Mouse (Mus musculus) layer of hippocampus, adult 2 months (tissue): Measurements from ENCODE around the gene Mea1. TPM values are rescaled to one million over a fixed set of nuclear protein-coding genes. Genes with fewer than 3 reads are reported as not detected.

Experiments used
- DNase-seq, 2 experiments: peaks; one replicate each; pipeline ENCODE4 v3.0.0; 2022; ENCODE audit warnings: low spot score in 2 of 2
- H3K27ac ChIP-seq: fragments of 200-600 bp; 2 replicates; pipeline ENCODE4 v1.8.1; 2022
- H3K4me3 ChIP-seq: fragments of 200-600 bp; 2 replicates; pipeline ENCODE4 v1.8.1; 2022; ENCODE audit warnings: mild to moderate bottlenecking
- CTCF ChIP-seq: fragments of 200-600 bp; conservative IDR thresholded peaks from 2 replicates; pipeline ENCODE4 v1.8.1; 2022; ENCODE audit warnings: antibody characterized with exemption, mild to moderate bottlenecking, moderate library complexity
- total RNA-seq, 2 experiments: library from RNA; stranded (reverse); gene quantifications; 2 replicates each; pipeline ENCODE4 v1.2.3; 2021

Gene Mea1
- total RNA-seq, 2 experiments from 2014 or later = 99.8 to 104 TPM

DNA sequence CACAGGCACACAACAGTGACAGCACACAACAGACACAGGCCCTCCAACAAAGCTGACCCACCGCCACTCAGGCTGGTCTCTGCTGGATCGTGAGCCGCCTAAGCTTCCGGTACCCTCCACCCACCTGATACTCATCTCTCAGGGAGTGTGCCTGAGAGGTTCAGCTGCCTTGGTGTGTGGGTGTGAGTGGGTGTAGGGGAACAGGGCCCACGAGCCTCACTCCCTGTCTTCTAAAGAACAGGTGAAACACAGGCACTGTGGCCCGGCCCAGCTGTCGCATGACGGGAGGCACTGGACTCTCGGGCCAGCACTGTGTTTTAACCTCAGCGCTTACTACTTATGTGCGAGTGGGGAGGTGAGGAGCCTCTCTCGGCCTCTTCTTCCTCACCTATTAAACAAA is 23.5 kb downstream of the Mea1 start:
- DNase-seq = no peak
- peak overlapping the region; percentile 93 for H3K4me3 ChIP-seq
- peak overlapping the region; percentile 78 for H3K27ac ChIP-seq
- TF ChIP-seq CTCF = no peak

DNA sequence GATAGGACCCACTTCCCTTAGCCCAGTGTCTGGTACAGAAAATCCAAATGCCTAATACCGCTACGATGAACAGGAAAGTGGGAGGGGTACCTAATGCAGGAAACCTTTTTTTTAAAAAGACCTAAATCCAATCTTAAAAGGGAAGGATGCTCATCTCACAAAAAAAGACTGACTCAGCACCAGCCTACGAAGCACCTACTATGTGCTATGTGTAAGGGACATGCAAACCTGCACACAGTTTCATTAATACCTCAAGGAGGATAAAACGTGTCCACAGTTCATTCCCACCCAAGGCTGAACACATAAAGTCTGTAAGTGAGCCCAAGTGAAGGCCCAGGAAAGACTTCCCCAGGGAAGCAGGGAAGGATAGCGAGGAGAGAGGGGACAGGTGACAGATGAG is 23.9 kb downstream of the Mea1 start:
- no peak for TF ChIP-seq CTCF
- Histone ChIP-seq H3K27ac (peak overlapping the region; percentile 78), H3K4me3 (peak overlapping the region; percentile 93)
- DNase-seq = no peak

DNA sequence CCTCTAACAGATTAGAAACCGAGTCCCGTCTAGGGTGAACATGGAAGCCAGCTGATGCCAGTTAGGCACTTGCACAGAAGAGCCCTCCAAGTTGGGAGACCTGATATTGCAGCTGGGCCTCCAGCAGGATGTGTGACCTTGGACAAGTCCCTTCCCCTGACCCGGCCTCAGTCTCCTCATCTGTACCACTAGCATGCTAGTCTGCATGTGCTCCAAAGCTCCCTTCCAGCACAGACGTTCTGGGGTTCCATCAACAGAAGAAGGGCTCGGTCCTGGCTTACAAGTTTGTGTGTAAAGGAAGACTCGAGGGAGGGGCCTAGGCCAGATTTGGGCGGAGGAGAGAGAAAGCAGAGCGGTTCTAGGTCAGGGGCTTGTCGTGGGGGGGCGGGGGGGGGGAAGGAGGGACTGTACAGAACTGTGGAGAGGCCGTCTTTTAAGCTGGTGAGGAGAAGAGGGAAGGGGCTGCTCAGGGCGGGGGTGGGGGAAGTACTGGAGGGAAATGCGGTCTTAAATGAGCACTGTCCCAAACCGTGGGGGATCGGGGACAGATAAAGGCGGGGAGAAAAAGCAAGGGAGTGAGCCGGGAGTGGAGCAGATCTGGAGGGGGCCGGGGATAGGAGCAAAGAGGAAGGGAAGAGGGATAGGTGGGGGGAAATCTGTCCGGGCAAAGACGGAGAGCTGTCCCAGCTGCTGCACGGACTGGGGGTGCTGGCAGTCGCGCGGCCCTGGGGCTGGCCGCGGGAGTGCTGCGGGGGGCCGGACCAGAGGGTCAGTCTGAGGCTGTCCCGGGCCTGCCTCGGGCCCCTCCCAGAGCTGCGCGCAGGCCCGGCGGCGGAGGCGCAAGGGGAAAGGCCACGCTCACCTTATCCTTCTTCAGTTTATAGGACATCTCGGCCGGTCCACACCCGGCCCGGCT is 25.6 kb downstream of the Mea1 start:
- no peak for TF ChIP-seq CTCF
- H3K27ac ChIP-seq = peak overlapping the region; percentile 95
- DNase-seq = no peak

DNA sequence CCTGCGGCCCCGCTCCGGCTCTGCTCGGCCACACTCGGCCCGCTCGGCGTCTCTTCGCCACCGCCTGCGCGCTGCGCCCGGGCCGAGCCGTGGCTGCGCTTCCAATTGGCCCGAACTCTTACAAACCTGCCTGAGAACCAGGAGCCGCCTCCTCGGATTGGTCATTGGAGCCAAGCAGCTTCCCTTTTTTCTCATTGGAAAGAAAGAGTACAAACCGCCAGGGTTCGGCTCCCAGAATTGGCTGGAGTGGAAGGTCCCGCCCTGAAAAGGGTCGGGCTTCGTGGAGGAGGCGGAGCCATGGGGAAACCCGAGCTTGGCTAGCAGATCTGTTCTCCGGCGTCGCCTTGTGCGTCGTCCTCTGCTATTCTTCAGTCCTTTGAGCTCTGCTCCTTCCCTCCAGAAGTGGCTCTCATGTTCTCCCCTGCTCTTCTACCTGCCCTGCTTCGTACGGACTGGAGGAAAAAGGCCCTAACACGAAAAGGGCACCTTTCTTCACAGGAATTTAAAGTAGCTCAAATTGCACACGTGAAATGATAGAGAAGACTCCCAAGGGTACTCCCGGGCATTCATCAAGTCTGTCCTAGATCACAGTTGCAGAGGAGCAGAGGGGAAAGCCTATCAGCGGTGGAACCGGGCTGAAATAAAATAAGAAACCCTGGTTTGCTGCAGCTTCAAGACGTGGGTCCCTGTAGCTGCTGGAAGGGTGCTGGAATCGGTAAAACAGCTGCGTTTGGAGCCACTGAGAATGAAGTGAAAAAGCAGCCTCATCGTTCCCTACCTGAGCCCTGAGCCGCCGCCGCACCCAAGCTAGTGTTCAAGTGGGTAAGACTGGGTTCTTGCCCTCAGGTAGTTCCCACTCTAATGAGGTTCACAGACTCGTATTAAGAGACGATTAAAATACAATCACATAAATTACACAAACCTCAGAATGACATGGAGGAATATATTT is 26.6 kb downstream of the Mea1 start, which contains the start of gene Ppp2r5d:
Gene Ppp2r5d (minus strand): TSS at position 225 of the 949 bp plus-strand sequence.
- Histone ChIP-seq H3K27ac (peak within 1 kb of the TSS; percentile 95), H3K4me3 (peak within 1 kb of the TSS; percentile 93)
- TF ChIP-seq CTCF = peak; percentile 47
- DNase-seq = peak; percentile 95 to 98

More for the DNA sequence above, 25.6 kb downstream of the Mea1 start:
- H3K4me3 ChIP-seq = peak overlapping the region; percentile 93

DNA sequence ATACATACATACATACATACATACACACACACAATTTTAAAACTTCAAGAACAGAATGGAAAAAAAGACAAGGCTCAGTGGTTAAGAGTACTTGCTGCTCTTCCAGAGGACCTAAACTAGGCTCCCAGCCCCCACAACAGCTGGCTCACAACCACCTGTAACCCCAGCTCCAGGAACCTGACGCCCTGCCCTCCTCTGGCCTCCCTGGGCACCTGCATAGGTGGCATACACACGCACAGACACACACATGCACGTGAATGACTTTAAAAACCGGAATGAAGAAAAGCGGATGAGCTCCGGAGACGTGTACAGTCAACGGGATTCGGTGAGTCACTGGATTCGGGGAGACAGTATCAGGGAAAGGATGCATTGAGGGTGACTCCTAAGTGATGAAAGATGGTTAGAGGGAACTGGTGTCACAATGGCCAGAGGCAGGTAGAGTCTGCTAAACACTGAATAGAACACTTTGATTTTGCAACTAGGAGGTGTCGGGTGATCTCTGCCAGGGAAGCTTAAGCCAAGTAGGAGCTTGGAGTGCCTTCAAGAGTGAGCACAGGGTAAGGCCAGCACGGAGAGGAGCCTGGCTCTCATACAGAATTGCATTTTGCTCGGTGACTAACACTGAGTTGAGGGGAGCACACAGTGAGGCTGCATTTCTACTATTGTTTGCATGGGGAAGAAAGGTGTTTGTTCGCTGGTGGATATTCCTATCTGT is 27.9 kb downstream of the Mea1 start:
- no peak for DNase-seq
- Histone ChIP-seq H3K27ac (no peak overlapping the region), H3K4me3 (no peak overlapping the region)
- TF ChIP-seq CTCF = no peak

DNA sequence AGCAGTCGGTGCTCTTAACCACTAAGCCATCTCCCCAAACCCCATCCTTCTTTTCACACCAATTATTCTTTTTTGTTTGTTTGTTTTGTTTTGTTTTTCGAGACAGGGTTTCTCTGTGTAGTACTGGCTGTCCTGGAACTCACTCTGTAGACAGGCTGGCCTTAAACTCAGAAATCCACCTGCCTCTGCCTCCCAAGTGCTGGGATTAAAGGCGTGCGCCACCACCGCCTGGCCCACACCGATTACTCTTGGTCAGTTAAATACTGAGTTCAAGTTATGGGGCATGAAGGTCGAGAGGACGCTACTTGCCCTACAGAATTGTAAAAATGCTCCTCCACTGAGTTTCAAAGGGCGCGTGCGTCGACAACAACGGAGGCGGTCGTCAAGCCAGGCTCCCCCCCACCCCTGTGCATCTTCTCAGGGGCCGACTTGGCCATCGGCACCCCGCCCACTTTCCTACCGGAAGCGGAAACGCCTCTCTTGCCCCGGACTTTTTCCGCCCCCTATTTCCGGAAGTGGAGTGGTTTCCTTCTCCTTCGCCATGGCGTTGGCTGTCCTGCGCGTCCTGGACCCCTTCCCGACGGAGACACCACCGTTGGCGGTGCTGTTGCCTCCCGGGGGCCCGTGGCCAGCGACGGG is 32.5 kb downstream of the Mea1 start, which contains the start of gene Pex6:
Gene Pex6 (plus strand): TSS at position 505 of the 639 bp plus-strand sequence.
- no peak for TF ChIP-seq CTCF
- Histone ChIP-seq H3K4me3 (peak within 1 kb of the TSS; percentile 85), H3K27ac (peak within 1 kb of the TSS; percentile 86)
- DNase-seq = peak; percentile 93 to 94

DNA sequence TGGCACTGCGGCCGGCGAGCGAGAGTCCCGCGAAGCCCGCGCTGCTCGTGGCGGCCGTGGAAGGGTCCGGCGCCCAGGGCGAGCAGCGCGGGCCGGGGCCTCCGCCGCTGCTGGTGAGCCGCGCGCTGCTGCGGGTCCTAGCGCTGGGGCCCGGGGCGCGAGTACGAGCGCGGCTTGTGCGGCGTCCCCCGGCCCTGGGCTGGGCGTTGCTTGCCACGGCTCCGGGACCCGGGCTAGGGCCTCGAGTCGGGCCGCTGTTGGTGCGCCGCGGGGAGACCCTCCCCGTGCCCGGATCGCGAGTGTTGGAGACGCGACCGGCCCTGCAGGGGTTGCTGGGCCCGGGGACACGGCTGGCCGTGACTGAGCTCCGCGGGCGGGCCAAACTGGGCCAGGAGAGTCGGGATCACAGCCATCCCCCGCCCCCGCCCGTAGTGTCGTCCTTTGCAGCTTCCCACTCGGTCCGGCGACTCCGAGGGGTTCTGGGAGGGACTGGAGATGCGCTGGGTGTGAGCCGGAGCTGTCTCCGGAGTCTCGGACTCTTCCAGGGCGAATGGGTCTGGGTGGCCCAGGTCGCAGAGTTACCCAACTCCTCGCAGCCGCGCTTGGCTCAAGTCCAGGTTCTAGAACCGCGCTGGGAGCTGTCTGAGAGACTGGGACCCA is 33.1 kb downstream of the Mea1 start:
- Histone ChIP-seq H3K4me3 (peak overlapping the region; percentile 85), H3K27ac (peak overlapping the region; percentile 86)
- DNase-seq = no peak
- no peak for TF ChIP-seq CTCF

DNA sequence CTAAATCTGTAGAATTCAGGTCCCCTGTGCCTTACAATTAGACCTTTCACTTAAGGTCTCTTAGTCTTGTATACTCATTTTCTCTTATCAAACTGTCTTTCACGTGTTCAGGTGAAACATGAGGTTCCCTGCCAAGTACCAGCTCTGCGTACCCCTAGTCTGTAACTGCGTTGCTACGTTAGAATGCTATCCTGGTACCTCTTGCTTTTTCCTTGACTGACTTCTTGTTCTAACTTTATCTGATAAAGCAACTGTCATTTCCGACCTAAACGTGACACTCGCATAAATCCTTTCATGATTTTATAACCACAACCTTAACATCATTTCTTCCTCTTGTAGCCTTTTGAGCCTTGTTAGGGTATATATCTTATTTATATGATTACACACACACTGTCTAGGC is 33.8 kb downstream of the Mea1 start:
- H3K4me3 ChIP-seq = peak overlapping the region; percentile 85
- no peak for DNase-seq
- no peak for TF ChIP-seq CTCF
- H3K27ac ChIP-seq = peak overlapping the region; percentile 86; the same call in 1 of the 2 replicates

DNA sequence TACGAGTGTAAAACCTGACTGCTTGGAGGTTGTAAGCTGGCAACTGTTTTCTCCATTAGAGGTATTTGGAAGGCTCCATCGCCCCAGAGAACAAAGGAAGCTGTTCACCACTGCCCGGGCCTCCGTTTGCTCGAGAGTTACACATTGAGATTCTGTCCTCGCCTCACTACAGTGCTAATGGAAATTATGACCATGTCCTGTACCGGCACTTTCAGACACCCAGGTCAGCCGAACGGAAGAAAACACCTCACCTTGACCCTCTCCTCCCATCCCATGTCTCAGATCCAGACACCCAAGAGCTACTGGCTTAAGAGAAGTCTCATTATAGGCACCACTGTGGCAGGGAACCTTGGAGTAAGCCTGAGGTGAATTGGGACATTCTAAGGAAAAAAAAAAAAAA is 35.3 kb downstream of the Mea1 start:
- no peak overlapping the region for H3K27ac ChIP-seq
- no peak overlapping the region for H3K4me3 ChIP-seq
- no peak for DNase-seq
- no peak for TF ChIP-seq CTCF

DNA sequence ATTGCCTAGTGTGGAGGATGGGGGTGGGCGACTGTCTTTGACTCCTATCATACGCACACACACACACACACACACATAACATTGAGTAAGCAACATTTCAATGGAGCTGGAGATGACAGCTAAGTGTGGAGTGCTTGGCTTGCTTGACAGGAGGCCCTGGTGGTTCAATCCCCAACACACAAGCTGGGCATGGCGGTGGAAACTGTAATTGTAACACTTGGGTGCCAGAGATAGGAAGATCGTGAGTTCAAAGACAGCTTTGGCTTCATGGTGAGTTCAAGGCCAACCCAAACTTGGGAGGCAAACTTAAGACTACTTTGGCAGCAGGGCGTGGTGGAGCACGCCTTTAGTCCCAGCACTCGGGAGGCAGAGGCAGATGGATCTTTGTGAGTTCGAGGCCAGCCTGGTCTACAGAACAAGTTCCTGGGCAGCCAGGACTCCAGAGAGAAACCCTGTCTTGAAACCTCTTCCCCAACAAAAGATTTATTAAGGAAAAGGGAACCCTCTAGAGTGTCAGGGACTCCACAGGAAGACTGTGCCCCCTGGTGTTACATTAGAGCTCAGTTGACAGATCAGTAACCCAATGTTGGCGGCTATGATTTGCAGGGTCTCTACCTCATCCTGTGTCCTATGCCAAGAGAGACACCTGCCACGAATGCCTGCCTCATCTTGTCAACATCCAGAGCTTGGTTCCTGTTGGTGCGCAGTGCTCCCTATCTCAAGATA is 36.3 kb downstream of the Mea1 start:
- Histone ChIP-seq H3K4me3 (no peak overlapping the region), H3K27ac (no peak overlapping the region)
- peak; percentile 74 for TF ChIP-seq CTCF
- no peak for DNase-seq

DNA sequence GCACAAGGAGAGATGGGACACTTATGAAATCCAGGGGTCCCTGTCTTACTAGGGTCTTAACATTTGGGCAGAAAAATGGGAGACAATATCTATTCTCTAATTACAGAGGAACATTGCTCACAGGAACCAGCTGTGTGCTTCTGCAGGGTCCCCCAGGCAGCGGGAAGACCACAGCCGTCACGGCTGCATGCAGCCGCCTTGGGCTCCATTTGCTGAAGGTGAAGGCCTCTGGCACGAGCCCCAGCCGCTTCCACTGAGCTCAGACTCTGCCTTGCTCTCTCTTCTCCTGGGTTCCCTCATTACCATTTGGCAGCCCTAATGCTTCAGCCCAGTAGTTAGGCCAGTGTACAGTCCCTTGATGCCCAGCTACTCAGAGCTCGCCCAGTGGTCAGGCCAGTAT is 42.5 kb downstream of the Mea1 start:
- Histone ChIP-seq H3K27ac (no peak overlapping the region), H3K4me3 (no peak overlapping the region)
- DNase-seq = no peak
- no peak for TF ChIP-seq CTCF
